Mouse (Mus musculus) urinary bladder, postnatal 0 days (tissue): Measurements from ENCODE around the gene Rhox1. TPM values are rescaled to one million over a fixed set of nuclear protein-coding genes. Genes with fewer than 3 reads are reported as not detected.

Experiments used
- polyA plus RNA-seq: library from polyadenylated mRNA; unstranded; fragments of >200 nt; fragmentation: Nextera tagmentation; extraction: Ambion mirVana; gene quantifications from 2 replicates; pipeline ENCODE4 v1.2.1, GENCODE M21; 2015

Gene Rhox1
- polyA plus RNA-seq = not detected in 2 replicates

GRCm38 (mm10) chrX:37222158-37222557 is at the start of gene Rhox1:
Rhox1 (minus strand) TSS chrX:37222258.

GRCm38 (mm10) chrX:37265038-37265437 is 43.0 kb upstream of the Rhox1 start, which contains the start of gene Rhox4a:
Rhox4a (plus strand) TSS chrX:37265338.

GRCm38 (mm10) chrX:37249619-37250018 is 27.6 kb upstream of the Rhox1 start, which contains the start of gene Rhox3a:
Rhox3a (plus strand) TSS chrX:37249919.

GRCm38 (mm10) chrX:37244676-37245075 is 22.6 kb upstream of the Rhox1 start, which contains the start of gene Rhox2a:
Rhox2a (plus strand) TSS chrX:37244976.

GRCm38 (mm10) chrX:37210941-37211340 is 11.1 kb downstream of the Rhox1 start, which contains the start of gene Gm9:
Gm9 (minus strand) TSS chrX:37211041.

GRCm38 (mm10) chrX:37191105-37191743 is 30.8 kb downstream of the Rhox1 start, which contains the start of the genes Ndufa1 and Rnf113a1:
Ndufa1 (minus strand) TSS chrX:37191163.
Rnf113a1 (plus strand) TSS chrX:37191245.

GRCm38 (mm10) chrX:37168742-37169141 is 53.3 kb downstream of the Rhox1 start, which contains the start of gene Akap14:
Akap14 (minus strand) TSS chrX:37168842.

Other genes with a start within 250 kb of the Rhox1 start
- gene Sept6, start 230.5 kb downstream of the Rhox1 start, polyA plus RNA-seq = 7.7 and 8.8 TPM in 2 replicates
- not detected in 2 replicates for gene Sowahd, start 173.4 kb downstream of the Rhox1 start, polyA plus RNA-seq
- 542 and 608 TPM in 2 replicates for gene Rpl39, start 136.9 kb downstream of the Rhox1 start, polyA plus RNA-seq
- gene Upf3b, start 111.9 kb downstream of the Rhox1 start, polyA plus RNA-seq = 8.7 and 9.7 TPM in 2 replicates
- gene Nkap, start 95.5 kb downstream of the Rhox1 start, polyA plus RNA-seq = 7.1 and 8.0 TPM in 2 replicates
- gene Akap14, start 53.4 kb downstream of the Rhox1 start, polyA plus RNA-seq = not detected in 2 replicates
- 773 and 849 TPM in 2 replicates for gene Ndufa1, start 31.1 kb downstream of the Rhox1 start, polyA plus RNA-seq
- gene Rnf113a1, start 31.0 kb downstream of the Rhox1 start, polyA plus RNA-seq = 7.9 and 8.0 TPM in 2 replicates
- gene Gm9, start 11.2 kb downstream of the Rhox1 start, polyA plus RNA-seq = not detected in 2 replicates
- not detected in 2 replicates for gene Rhox2a, start 22.7 kb upstream of the Rhox1 start, polyA plus RNA-seq
- not detected in 2 replicates for gene Rhox3a, start 27.7 kb upstream of the Rhox1 start, polyA plus RNA-seq
- not detected in 2 replicates for gene Rhox4a, start 43.1 kb upstream of the Rhox1 start, polyA plus RNA-seq
- not detected in 2 replicates for gene Rhox3a2, start 157.8 kb upstream of the Rhox1 start, polyA plus RNA-seq
- not detected in 2 replicates for gene Rhox4a2, start 168.6 kb upstream of the Rhox1 start, polyA plus RNA-seq
- gene Rhox2b, start 189.8 kb upstream of the Rhox1 start, polyA plus RNA-seq = not detected in 2 replicates
- gene Rhox4b, start 210.2 kb upstream of the Rhox1 start, polyA plus RNA-seq = not detected in 2 replicates
- gene Rhox2c, start 231.4 kb upstream of the Rhox1 start, polyA plus RNA-seq = not detected in 2 replicates
- not detected in 2 replicates for gene Rhox3c, start 236.3 kb upstream of the Rhox1 start, polyA plus RNA-seq